Mouse (Mus musculus) hindbrain, postnatal 0 days (tissue): ENCODE results near the gene Tiparp. TPM values are rescaled to one million over a fixed set of nuclear protein-coding genes. Genes with fewer than 3 reads are reported as not detected.

ENCODE experiments used
- ATAC-seq: fragments of 200-750 bp; cut with Nextera tagmentation; 2 replicates; pipeline ENCODE4 v1.8.0; 2017; ENCODE audit warnings: mild to moderate bottlenecking, moderate TSS enrichment, moderate library complexity
- DNase-seq: peaks from one replicate; pipeline ENCODE4 v3.0.0-alpha.2; 2015; ENCODE audit warnings: low spot score
- H3K27ac ChIP-seq: fragments of 300-500 bp; sonication (generic); 2 replicates; pipeline ENCODE4 v1.5.1; 2014; ENCODE audit warnings: mild to moderate bottlenecking
- H3K27me3 ChIP-seq: fragments of 300-500 bp; sonication (generic); 2 replicates; pipeline ENCODE4 v1.6.1; 2014; ENCODE audit warnings: low read length, mixed read lengths; ENCODE audit not compliant: insufficient read depth
- H3K36me3 ChIP-seq: fragments of 300-500 bp; sonication (generic); 2 replicates; pipeline ENCODE4 v1.6.1; 2014; ENCODE audit warnings: low read length, mixed read lengths; ENCODE audit not compliant: insufficient read depth
- H3K4me1 ChIP-seq: fragments of 300-500 bp; sonication (generic); 2 replicates; pipeline ENCODE4 v1.6.1; 2014; ENCODE audit warnings: antibody characterized with exemption, low read length, mixed read lengths; ENCODE audit not compliant: insufficient read depth
- H3K4me2 ChIP-seq: fragments of 300-500 bp; sonication (generic); 2 replicates; pipeline ENCODE4 v1.6.1; 2014; ENCODE audit warnings: low read depth, mild to moderate bottlenecking, low read length, moderate library complexity, mixed read lengths
- H3K4me3 ChIP-seq: fragments of 300-500 bp; sonication (generic); 2 replicates; pipeline ENCODE4 v1.5.1; 2014; ENCODE audit warnings: low read length
- H3K9ac ChIP-seq: fragments of 300-500 bp; sonication (generic); replicated peaks from 2 replicates; pipeline ENCODE4 v1.6.1; 2014; ENCODE audit warnings: mild to moderate bottlenecking, low read length, moderate library complexity, mixed read lengths
- H3K9me3 ChIP-seq: fragments of 300-500 bp; sonication (generic); 2 replicates; pipeline ENCODE4 v1.6.1; 2016; ENCODE audit warnings: low read length, mixed read lengths
- CTCF ChIP-seq: IDR thresholded peaks from 2 replicates; pipeline ENCODE4 v1.5.1; 2016; ENCODE audit warnings: antibody characterized with exemption, control low read depth, low read depth
- WGBS: fragments of 180-500 bp; shearing (Covaris S2); extraction: QIAGEN DNeasy Blood & Tissue Kit; methylation state at CpG from one replicate; pipeline ENCODE4 v1.1.7; 2014; 5-methylcytosine and 5-hydroxymethylcytosine counted together
- polyA plus RNA-seq: library from polyadenylated mRNA; unstranded; fragments of >200 nt; fragmentation: Nextera tagmentation; extraction: Ambion mirVana; gene quantifications from 2 replicates; pipeline ENCODE4 v1.2.1, GENCODE M21; 2015
- total RNA-seq: library from RNA; depleted of rRNA; stranded (reverse); fragments of >200 nt; gene quantifications from 2 replicates; pipeline ENCODE4 v1.2.3, GENCODE M21; 2014

Gene Tiparp
- total and polyA plus RNA-seq, 2 experiments from 2014 or later: 22.0 to 23.7 TPM

DNA sequence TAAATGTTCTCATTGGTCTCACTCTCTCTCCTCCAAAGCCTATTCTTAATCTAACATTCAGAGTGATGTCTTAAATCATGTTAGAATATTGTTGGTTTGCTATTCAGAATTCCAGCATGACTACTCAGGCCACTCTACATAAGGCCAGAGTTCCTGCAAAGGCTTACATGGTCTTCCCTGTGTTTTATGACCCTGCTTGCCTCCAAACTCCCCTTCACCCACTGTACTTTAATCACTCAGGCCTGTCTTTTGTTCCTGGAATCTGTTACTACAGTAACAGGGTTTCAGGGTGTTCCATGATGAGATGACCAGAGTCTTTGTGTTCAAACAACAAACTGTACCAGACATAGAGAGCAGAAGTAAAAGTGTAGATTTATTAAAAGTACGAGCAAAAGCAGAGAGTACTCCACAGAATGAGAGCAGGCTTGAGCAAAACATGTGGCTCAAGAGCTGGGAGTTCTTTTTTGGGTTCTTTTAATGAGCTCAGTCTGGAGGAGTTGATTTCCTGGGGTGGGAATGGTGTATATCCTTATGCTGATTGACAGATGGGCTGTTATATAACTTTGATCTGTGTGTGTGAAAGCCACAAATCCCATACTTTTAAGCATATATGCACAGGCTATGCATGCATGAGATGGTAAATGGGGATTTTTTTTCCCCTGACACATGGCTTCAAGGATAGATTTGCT, 39.5 kb upstream of the Tiparp start:
- Histone ChIP-seq H3K36me3 (no peaks in the 10 kb centered on the region), H3K27ac (no peak overlapping the region), H3K9ac (no peak overlapping the region), H3K4me1 (no peaks in the 10 kb centered on the region), H3K4me2 (no peak overlapping the region), H3K4me3 (no peak overlapping the region), H3K27me3 (no peaks in the 10 kb centered on the region), H3K9me3 (no peaks in the 10 kb centered on the region)
- TF ChIP-seq CTCF: no peak
- DNase-seq: no peak
- ATAC-seq: no peak
- 85% methylated on average over 1 of the region's 1 CpGs for WGBS

DNA sequence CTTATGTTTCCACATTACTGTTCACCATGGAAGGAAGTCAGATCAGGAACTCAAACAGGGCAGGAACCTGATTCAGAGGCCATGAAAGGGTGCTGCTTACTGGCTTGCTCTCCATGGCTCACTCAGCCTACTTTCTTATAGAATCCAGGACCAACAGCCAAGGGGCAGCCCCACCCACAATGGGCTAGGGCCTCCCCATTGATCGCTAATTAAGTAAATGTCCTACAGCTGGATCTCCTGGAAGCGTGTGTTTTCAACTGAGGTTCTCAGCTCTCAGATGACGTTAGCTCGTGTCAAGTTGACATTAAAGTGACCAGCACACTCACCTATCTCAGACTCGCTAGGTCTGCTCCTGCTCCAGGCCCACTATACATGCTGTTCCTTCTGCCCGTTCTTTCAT, 38.6 kb upstream of the Tiparp start:
- Histone ChIP-seq H3K4me3 (no peak overlapping the region), H3K9ac (no peak overlapping the region), H3K27ac (no peak overlapping the region), H3K4me2 (no peak overlapping the region), H3K9me3 (no peaks in the 10 kb centered on the region), H3K36me3 (no peaks in the 10 kb centered on the region), H3K4me1 (no peaks in the 10 kb centered on the region; the same call in 1 of the 2 replicates), H3K27me3 (no peaks in the 10 kb centered on the region)
- no peak for TF ChIP-seq CTCF
- no peak for DNase-seq
- no peak for ATAC-seq
- 86% methylated on average over 6 of the region's 6 CpGs for WGBS

DNA sequence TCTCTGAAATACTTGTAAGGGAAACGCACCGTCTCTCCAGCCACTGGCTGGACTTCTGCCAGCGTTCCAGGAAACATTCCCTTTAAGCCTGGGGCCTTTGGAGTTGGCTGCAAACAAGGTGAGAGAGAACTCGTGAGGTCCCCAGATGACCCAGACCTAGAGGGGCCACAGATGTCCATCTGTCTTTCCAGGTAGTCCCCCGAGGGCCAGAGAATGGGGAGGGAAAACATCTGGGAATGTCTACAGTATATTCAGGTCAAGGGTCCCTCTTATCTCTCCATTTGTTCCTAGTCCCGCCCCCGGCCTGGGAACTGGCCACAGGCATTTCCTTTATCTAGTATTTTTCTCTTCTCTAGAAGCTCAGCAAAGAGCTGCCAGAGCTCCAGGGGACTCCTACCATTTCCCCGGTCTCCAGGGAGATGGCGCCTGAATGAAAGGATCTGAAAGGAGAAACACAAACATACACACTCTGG, 33.9 kb upstream of the Tiparp start:
- DNase-seq: peak; percentile 76
- no peaks in the 10 kb centered on the region for H3K9me3 ChIP-seq
- no peaks in the 10 kb centered on the region; the same call in 1 of the 2 replicates for H3K4me1 ChIP-seq
- ATAC-seq: peak; percentile 51
- no peak overlapping the region for H3K9ac ChIP-seq
- 23% methylated on average over 9 of the region's 9 CpGs for WGBS
- H3K36me3 ChIP-seq: no peaks in the 10 kb centered on the region
- H3K27me3 ChIP-seq: no peaks in the 10 kb centered on the region
- peak overlapping the region; percentile 21 for H3K4me3 ChIP-seq
- H3K27ac ChIP-seq: peak overlapping the region; percentile 64
- peak overlapping the region; percentile 39 for H3K4me2 ChIP-seq
- TF ChIP-seq CTCF: no peak

DNA sequence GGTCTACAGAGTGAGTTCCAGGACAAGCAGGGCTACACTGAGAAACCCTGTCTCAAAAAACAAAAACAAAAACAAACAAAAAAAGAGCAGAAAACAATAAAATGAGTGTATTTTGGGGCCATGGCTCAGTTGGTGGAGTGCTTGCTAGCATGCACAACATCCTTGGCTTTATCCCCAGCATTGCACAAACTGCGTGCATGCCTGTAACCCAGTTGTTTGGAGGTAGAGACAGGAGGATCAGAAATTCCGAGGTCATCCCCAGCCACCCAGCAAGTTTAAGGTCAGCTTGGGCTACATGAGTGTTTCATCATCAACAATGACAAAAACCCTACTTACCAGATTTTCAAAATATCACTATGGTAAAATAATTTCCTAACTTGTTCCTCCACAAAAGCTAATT, 20.4 kb upstream of the Tiparp start:
- Histone ChIP-seq H3K27ac (no peak overlapping the region), H3K4me1 (no peaks in the 10 kb centered on the region), H3K9me3 (no peaks in the 10 kb centered on the region), H3K27me3 (no peaks in the 10 kb centered on the region), H3K9ac (no peak overlapping the region), H3K4me3 (no peak overlapping the region), H3K36me3 (no peaks in the 10 kb centered on the region), H3K4me2 (no peak overlapping the region)
- ATAC-seq (no peak), DNase-seq (no peak)
- TF ChIP-seq CTCF: no peak
- WGBS: 83% methylated on average over 2 of the region's 2 CpGs

DNA sequence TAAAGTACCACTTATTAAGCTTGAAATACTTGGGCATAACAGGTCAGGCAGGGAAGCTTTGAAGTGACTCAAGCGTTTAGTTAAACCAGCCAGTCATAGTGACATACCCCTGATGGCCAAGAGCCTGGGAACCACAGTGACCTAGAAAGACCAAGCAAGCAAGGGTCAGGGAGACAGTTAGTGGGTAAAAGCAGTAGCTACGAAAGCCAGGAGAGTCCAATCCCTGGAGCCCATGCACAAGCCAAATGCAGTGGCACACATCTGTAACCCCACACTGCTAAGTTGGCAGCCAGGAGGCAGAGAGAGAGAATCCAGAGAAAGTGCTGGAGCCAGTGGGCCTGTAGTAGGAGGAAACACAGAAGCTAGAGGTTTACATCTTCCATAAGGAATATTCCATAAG, 17.6 kb upstream of the Tiparp start:
- H3K9me3 ChIP-seq: no peaks in the 10 kb centered on the region
- no peak overlapping the region for H3K4me3 ChIP-seq
- H3K4me1 ChIP-seq: no peaks in the 10 kb centered on the region
- H3K27me3 ChIP-seq: no peaks in the 10 kb centered on the region
- 86% methylated on average over 2 of the region's 2 CpGs for WGBS
- TF ChIP-seq CTCF: no peak
- DNase-seq: no peak
- H3K4me2 ChIP-seq: no peak overlapping the region
- no peak overlapping the region for H3K27ac ChIP-seq
- no peaks in the 10 kb centered on the region for H3K36me3 ChIP-seq
- no peak overlapping the region for H3K9ac ChIP-seq
- no peak for ATAC-seq

DNA sequence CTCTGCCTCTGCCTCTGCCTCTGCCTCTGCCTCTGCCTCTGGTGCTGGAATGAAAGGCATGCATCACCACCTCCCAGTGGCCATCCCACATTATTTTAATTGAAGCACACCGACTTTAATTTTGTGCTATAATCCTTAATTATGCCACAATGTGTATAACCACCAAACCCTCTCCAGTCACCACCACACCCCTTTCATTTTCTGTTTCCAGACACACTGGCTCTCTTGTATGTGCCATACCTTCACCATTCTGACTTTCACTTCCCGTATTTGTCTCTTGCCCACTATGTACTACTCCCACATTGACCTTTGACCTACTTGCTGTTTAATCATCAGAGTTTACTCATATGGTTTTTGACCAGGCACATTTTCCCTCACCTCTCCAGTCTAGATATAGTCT, 12.5 kb upstream of the Tiparp start:
- 85% methylated on average over 2 of the region's 2 CpGs for WGBS
- Histone ChIP-seq H3K9me3 (no peaks in the 10 kb centered on the region), H3K27me3 (no peaks in the 10 kb centered on the region), H3K4me1 (0 out of 2 replicates have a peak, but pooled peaks cover 3% of the 10 kb centered on the region), H3K9ac (no peak overlapping the region), H3K36me3 (no peaks in the 10 kb centered on the region), H3K27ac (no peak overlapping the region), H3K4me2 (no peak overlapping the region), H3K4me3 (no peak overlapping the region)
- TF ChIP-seq CTCF: no peak
- DNase-seq (no peak), ATAC-seq (no peak)

DNA sequence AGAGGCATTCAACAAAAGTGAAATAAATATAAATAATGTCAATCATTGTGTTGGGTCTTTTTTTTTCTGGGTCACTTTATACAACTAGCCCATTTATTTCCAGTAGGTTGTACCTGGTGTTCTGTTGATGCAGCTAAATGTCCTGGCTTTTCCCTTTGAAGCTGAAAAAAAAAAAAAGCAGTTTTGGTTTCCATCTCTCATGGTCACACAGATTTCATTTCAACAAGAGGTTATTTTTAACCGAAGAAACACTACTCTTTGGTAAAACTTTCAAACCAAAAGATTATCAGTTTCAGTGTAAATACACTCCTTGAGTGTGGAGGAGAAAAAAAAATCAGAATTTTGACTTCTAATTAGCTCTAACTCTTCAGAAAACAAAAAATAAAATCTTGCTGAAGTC, 11.7 kb upstream of the Tiparp start:
- no peak for TF ChIP-seq CTCF
- no peaks in the 10 kb centered on the region for H3K27me3 ChIP-seq
- H3K4me2 ChIP-seq: no peak overlapping the region
- WGBS: 85% methylated on average over 1 of the region's 1 CpGs
- no peak for DNase-seq
- no peak overlapping the region for H3K4me3 ChIP-seq
- no peak overlapping the region for H3K27ac ChIP-seq
- H3K9me3 ChIP-seq: no peaks in the 10 kb centered on the region
- no peak for ATAC-seq
- no peak overlapping the region for H3K9ac ChIP-seq
- H3K36me3 ChIP-seq: no peaks in the 10 kb centered on the region
- H3K4me1 ChIP-seq: 0 out of 2 replicates have a peak, but pooled peaks cover 3% of the 10 kb centered on the region
